Mouse (Mus musculus): ENCODE results near the gene Col5a1.

Col5a1 gene

DNA sequence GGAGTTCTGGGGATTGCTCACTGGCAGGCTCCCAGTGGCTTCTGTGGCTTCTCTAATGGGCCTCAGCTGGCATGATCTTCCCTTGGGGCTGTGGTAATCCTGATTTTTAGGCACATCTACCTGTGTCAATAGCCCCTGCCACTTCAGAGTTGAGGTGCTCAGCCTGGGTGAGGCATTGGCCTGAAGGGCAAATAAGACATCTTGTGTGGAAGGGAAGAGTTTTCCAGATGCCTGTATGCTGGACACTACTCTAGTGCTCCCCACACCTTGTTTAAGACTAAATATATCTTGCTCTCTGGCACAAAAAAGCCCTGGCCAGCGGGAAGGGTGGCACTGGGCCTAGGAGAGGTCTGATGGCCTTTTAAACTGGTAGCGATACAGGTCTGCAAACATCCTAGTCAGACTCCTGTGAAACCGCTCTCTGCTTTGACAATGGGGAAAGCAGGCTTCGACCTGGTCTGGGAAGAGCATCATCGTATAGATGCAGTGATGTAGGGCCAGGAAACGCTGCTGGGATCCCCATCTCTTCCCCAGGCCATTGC lies 33.2 kb downstream of the Col5a1 start:
- no peak for DNase-seq (ENCODE audit: low spot score in 2 of 2)

DNA sequence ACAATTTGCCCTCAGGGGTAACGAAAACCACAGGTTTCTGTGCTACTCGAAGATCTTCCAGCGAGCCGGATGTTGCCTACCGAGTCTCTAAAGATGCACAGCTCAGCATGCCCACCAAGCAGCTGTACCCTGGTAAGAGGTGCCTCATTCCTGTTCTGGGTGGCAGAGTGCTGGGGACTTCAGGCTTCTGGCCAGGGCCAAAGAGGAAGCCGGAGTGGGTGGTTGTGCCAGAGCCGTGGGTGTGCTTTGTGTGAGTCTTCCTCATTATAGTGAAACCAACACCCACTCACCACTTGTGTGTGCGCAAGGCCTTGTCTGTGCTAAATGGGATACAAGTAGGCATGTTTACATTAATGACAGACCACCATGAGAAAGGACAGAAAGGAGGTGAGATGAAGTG lies 35.8 kb downstream of the Col5a1 start:
- DNase-seq (ENCODE audit: low spot score in 2 of 2) = no peak

DNA sequence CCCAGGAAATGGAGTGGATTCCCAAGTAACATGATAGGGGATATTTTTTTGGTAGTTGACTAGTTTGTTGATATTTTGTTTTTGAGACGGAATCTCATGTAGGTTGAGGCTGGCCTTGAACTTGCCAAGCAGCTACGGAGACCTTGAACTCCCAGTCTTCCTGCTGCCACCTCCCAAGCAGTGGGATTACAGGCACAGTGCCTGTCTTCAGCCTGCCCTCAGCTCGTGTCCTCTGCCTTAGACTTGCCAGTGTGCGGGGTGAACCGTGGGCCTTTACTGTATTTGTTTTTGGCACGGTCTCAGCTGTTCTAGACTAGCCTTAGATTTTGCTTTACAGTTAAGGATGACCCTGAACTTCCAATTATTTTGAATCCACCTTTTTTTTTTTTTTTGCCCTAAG lies 37.5 kb downstream of the Col5a1 start:
- no peak for DNase-seq (ENCODE audit: low spot score in 2 of 2)

DNA sequence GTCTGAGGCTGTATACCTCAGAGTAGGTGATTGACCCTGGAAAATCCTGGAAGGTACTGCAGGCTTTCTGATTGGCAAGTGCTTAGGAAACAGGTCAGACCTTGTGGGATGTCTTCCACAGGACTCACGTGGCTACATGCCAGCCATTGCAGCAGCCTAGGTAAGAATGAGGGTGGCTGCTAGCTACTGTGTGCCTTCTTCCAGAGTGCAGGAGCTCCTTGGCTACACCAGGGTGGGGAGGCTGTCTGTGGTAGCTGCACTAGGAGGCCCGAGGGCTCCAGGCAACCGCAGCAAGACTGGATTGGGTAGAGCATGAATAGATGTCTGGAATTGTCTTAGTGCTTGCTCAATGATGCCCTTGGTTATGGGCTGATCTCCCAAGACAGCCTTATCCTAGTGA lies 38.2 kb downstream of the Col5a1 start:
- DNase-seq (ENCODE audit: low spot score in 2 of 2) = no peak

DNA sequence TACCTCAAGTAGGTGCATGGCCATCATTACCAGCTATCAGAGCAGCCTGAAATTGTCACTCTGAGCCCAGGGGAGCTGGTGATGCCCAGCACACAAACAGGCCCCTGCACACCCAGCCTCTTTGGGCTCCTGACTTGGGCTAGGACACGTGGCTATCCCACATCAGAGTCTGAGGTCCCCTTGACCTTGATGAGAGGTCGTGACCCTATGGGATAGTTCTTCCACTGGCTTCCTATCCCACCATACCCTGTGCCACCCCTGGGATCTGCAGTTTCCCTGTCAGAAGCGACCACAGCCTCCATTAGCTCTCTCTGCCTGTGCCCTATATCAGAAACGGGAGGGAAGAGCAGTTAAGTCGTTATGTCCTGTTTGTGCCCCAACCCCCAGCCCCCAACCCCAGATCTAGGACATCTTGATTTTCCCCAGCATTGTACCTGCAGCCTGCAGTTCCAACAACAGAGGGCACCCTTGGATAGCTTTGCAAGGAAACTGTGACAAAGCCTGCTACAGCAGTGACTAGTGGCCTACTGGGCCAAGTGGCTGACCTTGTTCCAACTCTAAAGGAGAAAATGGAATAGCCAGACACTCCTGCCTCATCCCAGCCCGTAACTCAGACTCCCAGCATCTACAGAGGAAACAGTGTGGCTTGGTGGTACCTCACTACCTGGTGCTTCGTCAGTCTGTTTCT lies 40.4 kb downstream of the Col5a1 start:
- peak in 1 of 2 experiments; percentile 55 for DNase-seq (ENCODE audit: low spot score in 2 of 2)

GRCm38 (mm10) chr2:27930471-27931015 lies 44.3 kb downstream of the Col5a1 start:
- no peak for DNase-seq (ENCODE audit: low spot score in 2 of 2)

DNA sequence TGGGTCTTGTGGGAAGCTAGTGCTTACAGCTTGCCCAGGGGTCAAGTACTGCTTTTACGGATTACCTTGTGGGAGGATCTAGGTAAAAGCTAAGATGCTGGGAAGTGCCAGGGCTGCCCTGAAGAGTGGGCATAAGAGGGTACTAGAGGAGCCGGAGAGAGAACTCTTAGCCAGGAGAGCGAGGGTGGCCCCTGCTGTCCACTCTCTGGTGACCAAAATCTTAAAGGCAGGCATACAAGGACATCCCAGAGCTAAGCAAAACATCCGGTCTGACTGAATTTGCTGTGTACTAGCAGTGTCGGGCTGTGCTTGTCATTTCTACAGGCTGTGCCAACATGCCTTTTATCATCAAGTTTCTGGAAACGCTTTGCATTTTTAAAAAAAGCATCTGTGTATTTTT lies 44.9 kb downstream of the Col5a1 start:
- DNase-seq (ENCODE audit: low spot score in 2 of 2) = no peak

DNA sequence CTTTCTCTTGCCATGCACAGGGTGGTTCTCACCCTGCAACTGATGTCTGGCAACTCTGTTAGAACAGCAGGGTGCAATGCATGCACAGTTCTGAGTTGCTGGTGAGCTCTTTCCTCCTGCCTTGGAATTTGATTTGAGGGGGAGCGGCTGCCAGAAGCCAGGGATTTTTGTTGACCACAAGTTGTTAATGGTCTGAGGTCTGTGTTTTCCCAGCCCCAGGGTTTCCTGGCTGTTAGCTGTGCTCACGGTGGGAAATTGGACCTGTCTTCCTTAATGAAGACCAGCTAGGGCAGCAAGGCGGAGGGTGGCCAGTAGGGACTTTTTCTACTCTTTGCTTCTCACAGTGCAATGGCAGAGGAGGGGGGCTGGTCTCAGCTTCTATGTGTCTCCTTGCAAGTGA lies 45.7 kb downstream of the Col5a1 start:
- DNase-seq (ENCODE audit: low spot score in 2 of 2) = no peak

GRCm38 (mm10) chr2:27934269-27934668 lies 48.0 kb downstream of the Col5a1 start:
- DNase-seq (ENCODE audit: low spot score in 2 of 2) = peak; percentile 26 to 60

DNA sequence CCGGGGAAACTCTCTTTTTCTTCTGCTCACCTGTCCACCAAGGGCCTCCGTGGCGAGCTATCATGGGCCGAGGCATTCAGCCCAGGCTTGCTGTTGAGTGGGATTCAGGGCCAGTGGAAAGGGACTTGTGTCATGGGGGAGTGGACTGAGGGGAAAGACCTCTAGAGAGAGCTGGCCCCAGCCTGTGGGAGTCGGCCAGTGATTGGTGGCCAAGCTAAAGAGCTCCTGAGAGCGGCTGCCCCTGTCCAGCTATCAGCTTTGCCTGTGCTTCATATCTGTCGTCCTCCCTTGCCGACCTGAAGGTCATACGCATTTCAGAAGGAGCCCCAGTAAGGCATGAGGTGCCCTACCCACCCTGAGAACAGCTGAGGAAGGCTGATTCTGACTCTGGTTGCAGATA lies 48.6 kb downstream of the Col5a1 start:
- no peak for DNase-seq (ENCODE audit: low spot score in 2 of 2)

DNA sequence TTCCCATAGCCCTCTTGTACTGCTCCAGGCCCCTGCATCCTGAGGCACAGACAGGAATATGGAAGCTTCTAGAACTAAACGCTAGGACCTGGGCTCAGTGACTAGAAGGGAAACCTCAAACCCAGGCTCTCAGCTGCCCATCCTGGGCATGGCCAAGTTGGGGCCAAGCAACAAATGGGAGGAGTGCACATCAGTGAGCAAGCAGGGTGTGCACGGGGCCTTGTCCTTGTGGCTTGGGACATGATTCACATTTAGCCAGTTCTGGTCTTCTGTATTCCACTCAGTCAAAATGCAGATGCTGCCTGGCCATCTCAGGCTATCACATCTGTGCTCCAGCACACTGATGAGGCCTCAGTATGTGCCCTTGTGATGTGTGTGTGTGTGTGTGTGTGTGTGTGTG lies 49.2 kb downstream of the Col5a1 start:
- no peak for DNase-seq (ENCODE audit: low spot score in 2 of 2)

GRCm38 (mm10) chr2:27936607-27937191 lies 50.5 kb downstream of the Col5a1 start:
- peak; percentile 68 to 79 for DNase-seq (ENCODE audit: low spot score in 2 of 2)

GRCm38 (mm10) chr2:27939433-27939832 lies 53.2 kb downstream of the Col5a1 start:
- no peak for DNase-seq (ENCODE audit: low spot score in 2 of 2)

GRCm38 (mm10) chr2:27940144-27940543 lies 53.9 kb downstream of the Col5a1 start:
- DNase-seq (ENCODE audit: low spot score in 2 of 2) = no peak

- DNase-seq (ENCODE audit: low spot score in 2 of 2) = no peak
These were observed 61.0 kb downstream of the Col5a1 start for GRCm38 (mm10) chr2:27947252-27947651.

DNA sequence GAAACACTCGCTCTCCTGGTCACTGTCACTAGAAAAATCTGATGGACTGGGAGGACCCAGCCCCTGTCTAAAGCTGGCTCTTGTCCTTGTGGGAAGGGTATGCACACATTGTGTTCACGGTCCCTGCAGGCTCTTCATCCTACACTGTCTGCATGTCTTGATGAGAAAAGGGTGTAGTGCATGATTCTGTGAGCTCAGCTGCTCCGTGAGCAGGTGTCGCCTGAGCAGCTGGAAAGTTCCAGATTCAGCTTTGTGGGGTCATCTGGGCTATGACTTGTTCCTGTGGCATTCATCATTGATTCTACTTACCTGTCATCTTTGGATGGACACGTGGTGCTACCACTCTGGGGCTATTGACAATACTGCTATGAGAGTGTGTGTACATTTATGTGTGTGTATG lies 61.7 kb downstream of the Col5a1 start:
- DNase-seq (ENCODE audit: low spot score in 2 of 2) = no peak

DNA sequence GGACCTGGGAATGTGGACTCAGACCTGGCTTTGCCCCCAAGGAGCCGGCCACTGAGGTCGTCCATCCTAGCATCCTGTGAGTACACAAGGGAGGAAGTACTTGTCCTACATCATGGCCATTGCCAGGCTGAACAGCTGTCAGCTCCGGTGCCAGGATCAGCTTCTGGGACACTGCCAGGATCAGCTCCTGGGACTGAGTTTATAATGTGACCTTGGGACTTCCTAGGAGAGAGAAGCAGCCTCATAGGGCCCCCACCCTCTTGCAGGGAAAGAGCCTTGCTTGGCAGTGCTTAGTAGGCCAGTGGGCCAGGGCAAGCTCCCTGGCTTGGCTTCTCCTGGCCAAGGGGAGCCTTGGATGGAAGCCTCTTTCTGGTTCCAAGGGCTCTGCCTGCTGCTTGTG lies 67.6 kb downstream of the Col5a1 start:
- DNase-seq (ENCODE audit: low spot score in 2 of 2) = no peak

- no peak for DNase-seq (ENCODE audit: low spot score in 2 of 2)
These were observed 68.7 kb downstream of the Col5a1 start for GRCm38 (mm10) chr2:27954924-27955323.

DNA sequence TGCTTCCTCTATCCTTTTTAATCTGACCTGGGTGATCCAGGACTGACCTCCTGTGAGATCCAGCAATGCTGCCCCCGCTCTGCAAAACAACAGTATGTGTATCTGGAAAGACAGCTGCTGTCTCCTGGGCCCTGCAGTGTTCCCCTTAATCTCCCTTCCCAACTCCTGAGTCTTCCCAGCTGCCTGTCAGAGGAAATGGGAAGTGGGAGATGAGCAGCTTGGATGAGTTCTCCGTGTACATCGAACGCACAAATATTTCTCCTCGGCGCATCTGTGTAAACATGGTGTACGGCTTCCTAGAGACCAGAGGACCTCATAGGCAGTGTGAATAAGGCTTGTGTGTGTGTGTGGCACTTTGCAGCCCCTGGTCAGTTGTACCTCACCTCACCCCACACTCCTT lies 70.5 kb downstream of the Col5a1 start:
- DNase-seq (ENCODE audit: low spot score in 2 of 2) = no peak

- no peak for DNase-seq (ENCODE audit: low spot score in 2 of 2)
These were observed 71.0 kb downstream of the Col5a1 start for GRCm38 (mm10) chr2:27957184-27957583.

DNA sequence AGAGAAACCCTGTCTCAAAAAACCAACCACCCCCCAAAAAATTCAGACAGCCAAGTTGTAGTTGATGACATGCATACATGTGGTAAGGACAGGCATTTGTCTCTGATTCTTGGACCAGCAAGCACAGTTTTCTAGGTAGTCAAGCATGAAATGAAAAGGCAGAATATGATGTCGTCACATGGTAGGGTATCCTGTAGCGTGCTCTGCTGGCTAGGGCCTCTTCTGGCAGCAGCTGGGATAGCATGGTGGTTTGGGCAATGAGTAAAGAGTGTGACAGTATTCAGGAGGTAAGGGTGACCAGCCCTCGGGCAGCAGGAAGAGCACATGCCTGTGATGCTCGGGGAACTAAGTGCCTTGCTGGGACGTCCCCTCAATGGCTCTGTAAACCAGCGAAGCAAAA lies 73.0 kb downstream of the Col5a1 start:
- no peak for DNase-seq (ENCODE audit: low spot score in 2 of 2)

DNA sequence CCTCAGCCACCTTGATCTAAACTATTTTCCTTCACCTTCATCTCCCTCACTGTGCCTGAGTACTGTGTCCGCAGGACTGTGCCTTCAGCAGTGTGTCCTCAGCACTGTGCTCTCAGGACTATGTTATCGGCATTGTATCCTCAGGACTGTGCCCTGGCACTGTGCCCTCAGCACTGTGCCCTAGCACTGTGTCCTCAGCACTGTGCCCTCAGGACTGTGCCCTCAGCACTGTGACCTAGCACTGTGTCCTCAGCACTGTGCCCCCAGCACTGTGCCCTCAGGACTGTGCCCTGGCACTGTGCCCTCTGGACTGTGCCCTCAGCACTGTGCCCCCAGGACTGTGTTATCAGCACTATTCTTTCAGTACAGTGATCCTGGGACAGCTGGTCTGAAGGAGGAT lies 75.0 kb downstream of the Col5a1 start:
- no peak for DNase-seq (ENCODE audit: low spot score in 2 of 2)

DNA sequence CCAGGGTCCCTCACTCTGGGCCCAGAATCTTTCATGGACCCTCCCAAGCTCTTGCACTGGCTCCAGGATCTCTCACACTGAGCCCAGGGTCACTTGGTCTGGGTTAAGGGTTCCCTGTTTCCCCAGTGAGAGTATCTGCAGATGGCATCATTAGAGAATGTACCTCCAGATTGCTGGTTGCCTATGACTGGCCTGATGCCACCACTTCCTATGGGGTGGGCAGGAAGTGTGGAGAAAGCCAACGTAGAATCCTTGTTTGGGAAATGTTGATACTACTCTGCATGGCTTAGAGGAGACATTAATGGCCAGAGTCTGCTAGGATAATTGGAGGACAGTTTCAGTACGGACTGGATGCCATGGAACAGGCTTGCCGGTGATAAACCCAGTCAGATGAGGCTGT lies 76.2 kb downstream of the Col5a1 start:
- no peak for DNase-seq (ENCODE audit: low spot score in 2 of 2)
